Mouse (Mus musculus): ENCODE measurements around the gene Myzap. TPM values are rescaled to one million over a fixed set of nuclear protein-coding genes. Genes with fewer than 3 reads are reported as not detected.

Myzap gene
- polyA plus RNA-seq, 1 experiment, result 0.70 TPM

DNA sequence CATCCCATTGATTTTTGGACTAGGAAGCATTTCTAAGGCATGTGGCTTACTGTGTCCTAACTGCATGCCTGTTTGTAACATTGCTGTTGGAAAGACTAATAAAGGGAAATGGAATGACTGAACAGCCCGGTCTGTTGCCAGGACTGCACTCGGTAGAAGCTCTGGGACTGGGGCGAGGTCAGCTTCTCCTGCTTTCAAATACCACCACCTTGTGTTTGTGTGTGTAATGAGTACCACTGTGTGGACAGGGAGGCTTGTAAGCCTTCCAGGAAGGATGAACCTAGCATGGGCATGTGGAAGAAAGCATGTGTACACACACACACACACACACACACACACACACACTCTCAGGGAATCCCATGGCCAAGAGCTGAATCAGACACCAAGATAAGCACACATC is 72.3 kb downstream of the Myzap start:
- TF ChIP-seq CEBPB (IDR thresholded peaks at IDR 0.05; ENCODE audit: low read depth) (no peak), MYOD1 (IDR thresholded peaks at IDR 0.05; ENCODE audit: control insufficient read depth, insufficient read length, low read depth) (no peak), FOSL1 (IDR thresholded peaks at IDR 0.05; ENCODE audit: insufficient read depth, low read length, poor library complexity, severe bottlenecking) (no peak), CTCF (IDR thresholded peaks at IDR 0.05; ENCODE audit: control insufficient read depth, insufficient read depth, insufficient read length) (no peak), USF1 (IDR thresholded peaks at IDR 0.05; ENCODE audit: low read depth) (no peak), MAX (IDR thresholded peaks at IDR 0.05) (no peak), MYOG (IDR thresholded peaks at IDR 0.05; ENCODE audit: control insufficient read depth, extremely low read depth, insufficient read length) (no peak)
- Histone ChIP-seq H3ac (ENCODE audit: control insufficient read depth, insufficient read length, low read depth) (no peak overlapping the region), H3K4me3 (ENCODE audit: insufficient read depth, poor library complexity, severe bottlenecking) (no peak overlapping the region), H3K27me3 (ENCODE audit: control insufficient read depth, insufficient read depth, insufficient read length) (no peaks in the 10 kb centered on the region), H3K79me2 (ENCODE audit: control insufficient read depth, insufficient read depth) (no peaks in the 10 kb centered on the region), H3K79me3 (ENCODE audit: low read depth) (no peaks in the 10 kb centered on the region), H3K36me3 (ENCODE audit: control insufficient read depth, insufficient read depth) (no peaks in the 10 kb centered on the region)

GRCm38 (mm10) chr9:71517487-71517886 is 74.7 kb downstream of the Myzap start:
- Histone ChIP-seq H3K79me2 (ENCODE audit: control insufficient read depth, insufficient read depth) (no peaks in the 10 kb centered on the region), H3K79me3 (ENCODE audit: low read depth) (no peaks in the 10 kb centered on the region), H3K27me3 (ENCODE audit: control insufficient read depth, insufficient read depth, insufficient read length) (no peaks in the 10 kb centered on the region), H3K4me3 (ENCODE audit: insufficient read depth, poor library complexity, severe bottlenecking) (no peak overlapping the region), H3ac (ENCODE audit: control insufficient read depth, insufficient read length, low read depth) (no peak overlapping the region), H3K36me3 (ENCODE audit: control insufficient read depth, insufficient read depth) (no peaks in the 10 kb centered on the region)
- no peak for TF ChIP-seq MYOD1 (IDR thresholded peaks at IDR 0.05; ENCODE audit: control insufficient read depth, insufficient read length, low read depth)

- H3K79me3 ChIP-seq (ENCODE audit: low read depth), result no peaks in the 10 kb centered on the region
- H3ac ChIP-seq (ENCODE audit: control insufficient read depth, insufficient read length, low read depth), result no peak overlapping the region
- H3K79me2 ChIP-seq (ENCODE audit: control insufficient read depth, insufficient read depth), result no peaks in the 10 kb centered on the region
- no peaks in the 10 kb centered on the region for H3K27me3 ChIP-seq (ENCODE audit: control insufficient read depth, insufficient read depth, insufficient read length)
- TF ChIP-seq USF1 (IDR thresholded peaks at IDR 0.05; ENCODE audit: low read depth) (no peak), CEBPB (IDR thresholded peaks at IDR 0.05; ENCODE audit: low read depth) (no peak), CTCF (IDR thresholded peaks at IDR 0.05; ENCODE audit: control insufficient read depth, insufficient read depth, insufficient read length) (no peak)
- no peaks in the 10 kb centered on the region for H3K36me3 ChIP-seq (ENCODE audit: control insufficient read depth, insufficient read depth)
- H3K4me3 ChIP-seq (ENCODE audit: insufficient read depth, poor library complexity, severe bottlenecking), result no peak overlapping the region
Observed at GRCm38 (mm10) chr9:71515862-71516261, 76.3 kb downstream of the Myzap start.

- no peaks in the 10 kb centered on the region for H3K79me2 ChIP-seq (ENCODE audit: control insufficient read depth, insufficient read depth)
- no peaks in the 10 kb centered on the region for H3K27me3 ChIP-seq (ENCODE audit: control insufficient read depth, insufficient read depth, insufficient read length)
- H3K4me3 ChIP-seq (ENCODE audit: insufficient read depth, poor library complexity, severe bottlenecking), result no peak overlapping the region
- no peak overlapping the region for H3ac ChIP-seq (ENCODE audit: control insufficient read depth, insufficient read length, low read depth)
- H3K79me3 ChIP-seq (ENCODE audit: low read depth), result no peaks in the 10 kb centered on the region
- no peaks in the 10 kb centered on the region for H3K36me3 ChIP-seq (ENCODE audit: control insufficient read depth, insufficient read depth)
- TF ChIP-seq MYOG (IDR thresholded peaks at IDR 0.05; ENCODE audit: control insufficient read depth, extremely low read depth, insufficient read length), result no peak
- TF ChIP-seq MYOD1 (IDR thresholded peaks at IDR 0.05; ENCODE audit: control insufficient read depth, insufficient read length, low read depth), result no peak
- TF ChIP-seq MAX (IDR thresholded peaks at IDR 0.05), result no peak
- TF ChIP-seq CEBPB (IDR thresholded peaks at IDR 0.05; ENCODE audit: low read depth), result no peak
- no peak for TF ChIP-seq FOSL1 (IDR thresholded peaks at IDR 0.05; ENCODE audit: insufficient read depth, low read length, poor library complexity, severe bottlenecking)
Observed at GRCm38 (mm10) chr9:71513566-71513965, 78.6 kb downstream of the Myzap start.

GRCm38 (mm10) chr9:71512899-71513298 is 79.3 kb downstream of the Myzap start:
- H3K79me3 ChIP-seq (ENCODE audit: low read depth), result no peaks in the 10 kb centered on the region
- no peak for TF ChIP-seq MYOD1 (IDR thresholded peaks at IDR 0.05; ENCODE audit: control insufficient read depth, insufficient read length, low read depth)
- TF ChIP-seq MAX (IDR thresholded peaks at IDR 0.05), result no peak
- no peak for TF ChIP-seq CTCF (IDR thresholded peaks at IDR 0.05; ENCODE audit: control insufficient read depth, insufficient read depth, insufficient read length)
- no peak for TF ChIP-seq MYOG (IDR thresholded peaks at IDR 0.05; ENCODE audit: control insufficient read depth, extremely low read depth, insufficient read length)
- no peak for TF ChIP-seq USF1 (IDR thresholded peaks at IDR 0.05; ENCODE audit: low read depth)
- no peak for TF ChIP-seq CEBPB (IDR thresholded peaks at IDR 0.05; ENCODE audit: low read depth)
- no peak for TF ChIP-seq FOSL1 (IDR thresholded peaks at IDR 0.05; ENCODE audit: insufficient read depth, low read length, poor library complexity, severe bottlenecking)
- no peaks in the 10 kb centered on the region for H3K36me3 ChIP-seq (ENCODE audit: control insufficient read depth, insufficient read depth)
- no peak overlapping the region for H3K4me3 ChIP-seq (ENCODE audit: insufficient read depth, poor library complexity, severe bottlenecking)
- no peak overlapping the region for H3ac ChIP-seq (ENCODE audit: control insufficient read depth, insufficient read length, low read depth)
- H3K27me3 ChIP-seq (ENCODE audit: control insufficient read depth, insufficient read depth, insufficient read length), result no peaks in the 10 kb centered on the region
- no peaks in the 10 kb centered on the region for H3K79me2 ChIP-seq (ENCODE audit: control insufficient read depth, insufficient read depth)

DNA sequence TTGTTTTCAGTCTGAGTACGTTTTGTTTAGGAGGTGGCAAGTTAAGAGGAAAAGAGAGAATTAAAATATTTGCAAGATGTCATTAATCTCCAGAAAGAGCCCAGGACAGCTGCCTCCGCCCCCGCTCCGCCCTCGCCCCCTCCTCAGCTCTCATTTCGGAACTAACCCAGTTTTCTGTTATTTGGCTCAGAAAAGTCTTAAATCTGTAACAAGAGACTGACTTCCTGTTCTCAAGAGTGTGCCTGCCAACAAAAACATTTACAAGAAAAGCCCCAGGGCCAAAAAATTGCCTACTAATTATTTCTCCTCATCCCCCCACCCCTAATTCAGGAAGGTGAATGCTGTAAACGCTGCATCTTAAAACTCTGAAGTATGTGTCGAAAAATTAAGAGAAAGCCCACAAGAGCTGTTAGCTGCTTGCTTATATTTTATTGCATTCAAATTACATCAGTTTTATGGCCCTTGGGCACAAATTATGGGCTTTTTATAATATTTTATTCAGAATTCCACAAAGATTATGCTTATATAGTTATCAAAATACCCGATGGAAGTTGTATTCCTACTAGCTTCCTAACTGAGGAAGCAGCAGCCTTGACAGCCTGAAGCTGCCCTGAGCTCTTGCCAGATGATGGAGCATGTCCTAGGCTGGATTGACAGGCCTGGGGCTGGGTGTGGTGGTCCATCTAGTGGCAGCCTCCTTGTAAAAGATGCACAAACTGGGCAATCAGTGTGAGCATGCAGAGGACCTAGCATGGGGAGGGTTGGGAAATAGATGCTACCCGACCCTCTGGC is 93.6 kb downstream of the Myzap start:
- Histone ChIP-seq H3K27me3 (ENCODE audit: control insufficient read depth, insufficient read depth, insufficient read length) (no peaks in the 10 kb centered on the region), H3ac (ENCODE audit: control insufficient read depth, insufficient read length, low read depth) (no peak overlapping the region), H3K79me3 (ENCODE audit: low read depth) (no peaks in the 10 kb centered on the region), H3K79me2 (ENCODE audit: control insufficient read depth, insufficient read depth) (no peaks in the 10 kb centered on the region), H3K4me3 (ENCODE audit: insufficient read depth, poor library complexity, severe bottlenecking) (no peak overlapping the region), H3K36me3 (ENCODE audit: control insufficient read depth, insufficient read depth) (no peaks in the 10 kb centered on the region)
- TF ChIP-seq MYOD1 (IDR thresholded peaks at IDR 0.05; ENCODE audit: control insufficient read depth, insufficient read length, low read depth), result no peak
- no peak for TF ChIP-seq MYOG (IDR thresholded peaks at IDR 0.05; ENCODE audit: control insufficient read depth, extremely low read depth, insufficient read length)
- no peak for TF ChIP-seq FOSL1 (IDR thresholded peaks at IDR 0.05; ENCODE audit: insufficient read depth, low read length, poor library complexity, severe bottlenecking)
- no peak for TF ChIP-seq CEBPB (IDR thresholded peaks at IDR 0.05; ENCODE audit: low read depth)
- TF ChIP-seq MAX (IDR thresholded peaks at IDR 0.05), result no peak
- TF ChIP-seq CTCF (IDR thresholded peaks at IDR 0.05; ENCODE audit: control insufficient read depth, insufficient read depth, insufficient read length), result no peak
- TF ChIP-seq USF1 (IDR thresholded peaks at IDR 0.05; ENCODE audit: low read depth), result no peak

Data from C2C12 (cell line).